ENCODE assay signal across 14 mouse cellular contexts in genomic region chr7:76047743-76048142, GRCm38 (mm10).
DNase-seq lines count a peak whose midpoint lies in the region; ATAC-seq and TF ChIP-seq lines count a peak whose summit lies in the region.
"Had no signal": no experiment of that assay in that cellular context is flagged by ENCODE, and none has a peak within 500 bp of the region (broad histone marks: within the 10 kb centered on the region; RNA-seq: fewer than 3 reads in every experiment).

No protein-coding gene starts in this region.

- no peak overlapping the region for H3K9ac ChIP-seq in liver, postnatal 0 days (replicated peaks)
- H3K9ac ChIP-seq in midbrain, embryonic 15.5 days = no peak overlapping the region
- H3K9ac ChIP-seq: hindbrain, embryonic 14.5 days; stomach, embryonic 15.5 days had no signal

- no peaks in the 10 kb centered on the region for H3K36me3 ChIP-seq in liver, postnatal 0 days (replicated peaks; ENCODE audit: insufficient read depth, low read length)
- H3K36me3 ChIP-seq in midbrain, embryonic 15.5 days (replicated peaks) = no peaks in the 10 kb centered on the region
- H3K36me3 ChIP-seq: stomach, embryonic 15.5 days had no signal

- ATAC-seq in liver, postnatal 0 days = no peak
- no peak for ATAC-seq in midbrain, embryonic 15.5 days (replicated peaks)

- H3K4me1 ChIP-seq in liver, postnatal 0 days (ENCODE audit: insufficient read depth) = no peaks in the 10 kb centered on the region
- H3K4me1 ChIP-seq in midbrain, embryonic 15.5 days = no peaks in the 10 kb centered on the region
- H3K4me1 ChIP-seq: stomach, embryonic 15.5 days had no signal

- H3K9me3 ChIP-seq in liver, postnatal 0 days (ENCODE audit: low read length) = no peaks in the 10 kb centered on the region
- H3K9me3 ChIP-seq in midbrain, embryonic 15.5 days = no peaks in the 10 kb centered on the region
- H3K9me3 ChIP-seq: megakaryocyte, embryonic 14.5 days; stomach, embryonic 15.5 days had no signal

- no peak overlapping the region for H3K27ac ChIP-seq in left cerebral cortex, adult 2 months
- H3K27ac ChIP-seq in liver, postnatal 0 days (ENCODE audit: low read depth) = no peak overlapping the region
- no peak overlapping the region for H3K27ac ChIP-seq in midbrain, embryonic 15.5 days
- H3K27ac ChIP-seq: hindbrain, embryonic 14.5 days; stomach, embryonic 15.5 days had no signal

- no peaks in the 10 kb centered on the region for H3K27me3 ChIP-seq in liver, postnatal 0 days (ENCODE audit: insufficient read depth, low read length)
- no peaks in the 10 kb centered on the region for H3K27me3 ChIP-seq in midbrain, embryonic 15.5 days (replicated peaks)
- H3K27me3 ChIP-seq: megakaryocyte, embryonic 14.5 days; stomach, embryonic 15.5 days had no signal

- no peak overlapping the region for H3K4me2 ChIP-seq in liver, postnatal 0 days (ENCODE audit: low read depth, low read length)
- H3K4me2 ChIP-seq in midbrain, embryonic 15.5 days = no peak overlapping the region
- H3K4me2 ChIP-seq: hindbrain, embryonic 14.5 days; stomach, embryonic 15.5 days had no signal

- peak; percentile 41 to 63 for DNase-seq in frontal cortex, postnatal 36 days (ENCODE audit: low spot score in 2 of 2)
- no peak for DNase-seq in frontal cortex, postnatal 10 days (ENCODE audit: low spot score in 2 of 2)
- DNase-seq in right cerebral cortex, postnatal 36 days (ENCODE audit: low spot score in 2 of 2) = peak; percentile 16 to 47
- DNase-seq in right cerebral cortex, postnatal 14 days = no peak
- DNase-seq in left cerebral cortex, adult 2 months (ENCODE audit: extremely low spot score in 1 of 2, low spot score in 2 of 2) = peak; percentile 14 to 25
- DNase-seq in liver, postnatal 0 days = no peak
- no peak for DNase-seq in urinary bladder, postnatal 25 days (ENCODE audit: low spot score)
- DNase-seq: B cell, adult 2 months; cerebellum, adult 2 months; kidney, adult 9 months had no signal

- WGBS in liver, postnatal 0 days (ENCODE audit: insufficient replicate concordance) = 55% methylated on average over 3 of the region's 3 CpGs
- 95% methylated on average over 3 of the region's 3 CpGs for WGBS in midbrain, embryonic 15.5 days

- intact Hi-C loops in left cerebral cortex, adult 2 months (cut with DNase I) = loop anchor here (2.0 kb wide), 1 partner anchor 79 kb away; no protein-coding TSS in a partner anchor

- no peak overlapping the region for H3K4me3 ChIP-seq in left cerebral cortex, adult 2 months
- no peak overlapping the region for H3K4me3 ChIP-seq in liver, postnatal 0 days (ENCODE audit: low read depth, low read length)
- H3K4me3 ChIP-seq in midbrain, embryonic 15.5 days = no peak overlapping the region
- H3K4me3 ChIP-seq: megakaryocyte, embryonic 14.5 days; stomach, embryonic 15.5 days had no signal

- no peak for TF ChIP-seq EP300 in liver, postnatal 0 days (IDR thresholded peaks at IDR 0.05; ENCODE audit: low read depth)

- TF ChIP-seq CTCF in left cerebral cortex, adult 2 months (IDR thresholded peaks at IDR 0.05) = no peak
- TF ChIP-seq CTCF in liver, postnatal 0 days (IDR thresholded peaks at IDR 0.05; ENCODE audit: low read depth) = no peak

Comparison
In these comparisons a context has a peak if more than half of its experiments do, and no peak if none do; other contexts are left out.
1. DNase-seq: peak in frontal cortex, postnatal 36 days (2 of 2), right cerebral cortex, postnatal 36 days (2 of 2) and left cerebral cortex, adult 2 months (2 of 2); none in frontal cortex, postnatal 10 days (0 of 2), right cerebral cortex, postnatal 14 days (single experiment), liver, postnatal 0 days (single experiment) and urinary bladder, postnatal 25 days (single experiment).